Mouse (Mus musculus) hindbrain, embryonic 13.5 days (tissue): ENCODE results near the gene Kif17. TPM values are rescaled to one million over a fixed set of nuclear protein-coding genes. Genes with fewer than 3 reads are reported as not detected.

Experiments used
- ATAC-seq: fragments of 200-750 bp; cut with Nextera tagmentation; 2 replicates; pipeline ENCODE4 v1.8.0; 2017; ENCODE audit warnings: moderate TSS enrichment; ENCODE audit not compliant: low FRiP score
- H3K27ac ChIP-seq: fragments of 300-500 bp; sonication (generic); 2 replicates; pipeline ENCODE4 v1.5.1; 2015; ENCODE audit warnings: inconsistent platforms, mild to moderate bottlenecking, moderate library complexity
- H3K27me3 ChIP-seq: fragments of 300-500 bp; sonication (generic); 2 replicates; pipeline ENCODE4 v1.6.1; 2015; ENCODE audit warnings: mild to moderate bottlenecking, inconsistent platforms
- H3K36me3 ChIP-seq: fragments of 300-500 bp; sonication (generic); 2 replicates; pipeline ENCODE4 v1.6.1; 2015; ENCODE audit warnings: mild to moderate bottlenecking, inconsistent platforms
- H3K4me1 ChIP-seq: fragments of 300-500 bp; sonication (generic); replicated peaks from 2 replicates; pipeline ENCODE4 v1.6.1; 2015; ENCODE audit warnings: inconsistent platforms
- H3K4me2 ChIP-seq: fragments of 300-500 bp; sonication (generic); 2 replicates; pipeline ENCODE4 v1.6.1; 2015; ENCODE audit warnings: inconsistent platforms, mild to moderate bottlenecking, moderate library complexity
- H3K4me3 ChIP-seq: fragments of 300-500 bp; sonication (generic); 2 replicates; pipeline ENCODE4 v1.5.1; 2015; ENCODE audit warnings: mild to moderate bottlenecking, inconsistent platforms
- H3K9ac ChIP-seq: fragments of 300-500 bp; sonication (generic); 2 replicates; pipeline ENCODE4 v1.6.1; 2015; ENCODE audit warnings: mild to moderate bottlenecking, inconsistent platforms
- H3K9me3 ChIP-seq: fragments of 300-500 bp; sonication (generic); 2 replicates; pipeline ENCODE4 v1.6.1; 2016; ENCODE audit warnings: inconsistent platforms
- WGBS: fragments of 180-500 bp; shearing (Covaris S2); methylation state at CpG from one replicate; pipeline ENCODE4 v1.1.7; 2015; 5-methylcytosine and 5-hydroxymethylcytosine counted together
- polyA plus RNA-seq: library from polyadenylated mRNA; unstranded; fragments of >200 nt; fragmentation: Nextera tagmentation; extraction: Ambion mirVana; gene quantifications from 2 replicates; pipeline ENCODE4 v1.2.1, GENCODE M21; 2015

Gene Kif17
- polyA plus RNA-seq, 1 experiment from 2014 or later: 2.5 TPM

DNA sequence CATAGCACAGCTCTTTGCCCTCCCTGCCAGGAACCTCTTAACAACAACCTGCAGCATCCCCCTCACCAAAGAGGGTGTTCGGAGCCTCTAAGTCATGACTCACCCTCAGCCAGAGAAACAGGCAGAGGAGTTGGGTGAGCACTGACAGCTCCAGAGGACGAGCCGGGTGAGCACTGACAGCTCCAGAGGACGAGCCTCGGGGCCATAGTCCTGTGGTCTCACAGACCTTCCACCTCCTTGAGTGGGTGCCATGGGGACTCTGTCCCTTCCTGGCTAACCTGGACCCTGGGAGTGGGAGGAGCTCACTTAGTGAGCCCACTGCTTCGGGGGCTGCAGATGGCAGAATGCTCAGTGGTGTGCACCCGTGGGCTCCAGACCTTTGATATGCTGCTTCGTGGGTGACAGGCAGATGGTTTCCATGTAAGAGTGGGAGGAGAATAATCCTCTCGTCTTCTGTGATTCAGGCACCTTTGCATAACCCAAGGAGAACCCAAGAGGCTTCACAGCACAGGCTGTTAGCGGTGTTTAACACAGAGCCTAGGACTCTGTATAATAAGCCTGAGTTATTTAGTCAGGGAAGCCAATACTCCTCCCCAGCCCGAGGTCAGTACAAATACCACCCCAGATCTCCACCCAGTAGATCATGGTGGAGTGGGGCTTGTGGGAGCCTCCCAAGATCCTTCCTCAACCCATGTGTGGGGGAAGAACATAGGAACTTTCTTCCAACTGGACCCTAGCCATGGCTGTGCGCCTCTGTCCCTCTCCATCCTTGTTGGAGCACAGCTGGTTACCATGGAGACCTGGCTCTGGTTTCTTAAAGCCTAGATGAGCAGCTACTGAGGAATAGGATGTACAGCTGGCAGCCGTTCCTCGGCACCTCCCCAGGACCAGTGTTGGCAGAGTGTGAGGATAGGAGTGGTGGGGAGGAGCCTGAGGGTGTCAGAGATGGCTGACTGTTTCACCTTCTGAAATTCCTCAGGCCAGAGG lies 22.1 kb downstream of the Kif17 start:
- WGBS: 72% methylated on average over 14 of the region's 14 CpGs
- ATAC-seq: 0 out of 2 replicates have a peak, but pooled peaks have one; percentile 17
- H3K27me3 ChIP-seq: 0 out of 2 replicates have a peak, but pooled peaks cover 5% of the 10 kb centered on the region
- no peaks in the 10 kb centered on the region for H3K36me3 ChIP-seq
- H3K4me1 ChIP-seq: peaks cover 7% of the 10 kb centered on the region
- H3K9ac ChIP-seq: no peak overlapping the region
- no peak overlapping the region for H3K27ac ChIP-seq
- H3K9me3 ChIP-seq: no peaks in the 10 kb centered on the region; the same call in 1 of the 2 replicates
- no peak overlapping the region for H3K4me2 ChIP-seq
- H3K4me3 ChIP-seq: no peak overlapping the region

GRCm38 (mm10) chr4:138278346-138278745 lies 28.1 kb downstream of the Kif17 start:
- no peaks in the 10 kb centered on the region for H3K4me1 ChIP-seq
- no peak overlapping the region for H3K4me2 ChIP-seq
- no peak overlapping the region for H3K27ac ChIP-seq
- 76% methylated on average over 7 of the region's 7 CpGs for WGBS
- H3K9me3 ChIP-seq: no peaks in the 10 kb centered on the region
- no peaks in the 10 kb centered on the region for H3K36me3 ChIP-seq
- ATAC-seq: no peak
- no peak overlapping the region for H3K4me3 ChIP-seq
- no peak overlapping the region; the same call in 1 of the 2 replicates for H3K9ac ChIP-seq
- peaks cover 4% of the 10 kb centered on the region; the same call in 1 of the 2 replicates for H3K27me3 ChIP-seq

GRCm38 (mm10) chr4:138282834-138283233 lies 32.6 kb downstream of the Kif17 start:
- H3K27me3 ChIP-seq: peaks cover 4% of the 10 kb centered on the region; the same call in 1 of the 2 replicates
- H3K27ac ChIP-seq: no peak overlapping the region
- ATAC-seq: no peak
- no peak overlapping the region for H3K4me3 ChIP-seq
- no peaks in the 10 kb centered on the region for H3K36me3 ChIP-seq
- peaks cover 8% of the 10 kb centered on the region; the same call in 1 of the 2 replicates for H3K4me1 ChIP-seq
- no peak overlapping the region for H3K4me2 ChIP-seq
- no peaks in the 10 kb centered on the region for H3K9me3 ChIP-seq
- no peak overlapping the region for H3K9ac ChIP-seq
- 18% methylated on average over 4 of the region's 4 CpGs for WGBS

DNA sequence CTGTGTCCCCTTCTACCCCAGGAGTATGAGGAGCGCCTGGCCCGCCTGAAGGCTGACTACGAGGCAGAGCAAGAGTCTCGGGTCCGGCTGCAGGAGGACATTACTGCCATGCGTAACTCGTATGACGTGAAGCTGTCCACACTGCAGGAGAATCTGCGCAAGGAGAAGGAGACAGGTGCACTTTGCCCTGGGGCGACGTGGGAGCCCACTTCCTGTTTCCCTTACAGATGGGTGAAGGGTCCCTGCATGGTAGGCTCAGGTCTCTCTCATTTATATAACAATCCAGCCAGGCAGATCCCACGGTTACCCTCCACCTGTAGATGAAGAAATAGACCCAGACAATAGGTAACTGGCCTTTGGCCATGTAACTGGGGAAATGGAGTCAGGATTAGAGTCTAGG lies 36.2 kb downstream of the Kif17 start:
- no peaks in the 10 kb centered on the region for H3K9me3 ChIP-seq
- H3K4me1 ChIP-seq: peaks cover 8% of the 10 kb centered on the region; the same call in 1 of the 2 replicates
- WGBS: 88% methylated on average over 12 of the region's 12 CpGs
- no peak overlapping the region for H3K4me2 ChIP-seq
- H3K27ac ChIP-seq: no peak overlapping the region
- H3K4me3 ChIP-seq: no peak overlapping the region
- H3K36me3 ChIP-seq: no peaks in the 10 kb centered on the region
- 0 out of 2 replicates have a peak, but pooled peaks cover 4% of the 10 kb centered on the region for H3K27me3 ChIP-seq
- ATAC-seq: no peak
- no peak overlapping the region for H3K9ac ChIP-seq

DNA sequence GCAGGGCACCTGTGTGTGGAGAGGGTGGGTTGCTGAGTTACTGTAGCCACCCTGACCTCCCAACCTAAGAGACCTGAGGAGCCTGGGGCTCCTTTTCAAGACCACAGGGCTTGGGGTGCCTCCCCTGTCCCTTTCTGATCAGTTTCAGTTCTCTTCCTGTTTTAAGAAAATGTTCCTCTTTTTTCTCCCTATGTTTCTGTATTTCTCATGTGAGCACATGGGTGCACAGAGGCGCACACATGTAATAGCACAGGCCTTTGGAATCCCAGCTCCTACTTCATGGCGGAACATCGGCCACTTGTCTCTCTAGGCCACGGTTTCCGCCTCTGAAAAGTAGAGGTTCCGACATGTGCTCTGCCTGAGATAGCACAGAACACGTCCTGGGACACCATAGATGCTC lies 38.5 kb downstream of the Kif17 start:
- Histone ChIP-seq H3K4me3 (no peak overlapping the region), H3K27me3 (0 out of 2 replicates have a peak, but pooled peaks cover 4% of the 10 kb centered on the region), H3K36me3 (no peaks in the 10 kb centered on the region), H3K27ac (no peak overlapping the region), H3K9me3 (no peaks in the 10 kb centered on the region), H3K9ac (no peak overlapping the region), H3K4me1 (peaks cover 15% of the 10 kb centered on the region), H3K4me2 (no peak overlapping the region)
- WGBS: 88% methylated on average over 7 of the region's 7 CpGs
- no peak for ATAC-seq

DNA sequence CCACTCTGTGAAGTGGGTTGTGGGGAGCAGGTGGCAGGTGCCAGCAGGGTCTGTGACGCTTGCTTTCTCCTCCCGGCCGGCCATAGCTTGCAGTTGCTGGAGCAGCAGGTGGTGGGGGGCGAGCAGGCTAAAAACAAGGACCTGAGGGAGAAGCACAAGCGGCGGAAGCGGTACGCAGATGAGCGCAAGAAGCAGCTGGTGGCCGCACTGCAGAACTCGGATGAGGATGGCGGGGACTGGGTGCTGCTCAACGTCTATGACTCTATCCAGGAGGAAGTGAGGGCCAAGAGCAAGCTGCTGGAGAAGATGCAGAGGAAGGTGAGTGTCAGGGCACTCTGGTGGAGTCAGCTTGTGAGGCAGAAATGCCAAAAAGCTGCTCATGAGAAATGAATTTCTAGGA lies 41.8 kb downstream of the Kif17 start:
- no peak for ATAC-seq
- no peak overlapping the region for H3K9ac ChIP-seq
- H3K4me2 ChIP-seq: no peak overlapping the region
- no peak overlapping the region for H3K4me3 ChIP-seq
- H3K36me3 ChIP-seq: no peaks in the 10 kb centered on the region
- no peaks in the 10 kb centered on the region for H3K9me3 ChIP-seq
- 88% methylated on average over 13 of the region's 13 CpGs for WGBS
- no peak overlapping the region for H3K27ac ChIP-seq
- peaks cover 17% of the 10 kb centered on the region for H3K4me1 ChIP-seq
- 0 out of 2 replicates have a peak, but pooled peaks cover 4% of the 10 kb centered on the region for H3K27me3 ChIP-seq

DNA sequence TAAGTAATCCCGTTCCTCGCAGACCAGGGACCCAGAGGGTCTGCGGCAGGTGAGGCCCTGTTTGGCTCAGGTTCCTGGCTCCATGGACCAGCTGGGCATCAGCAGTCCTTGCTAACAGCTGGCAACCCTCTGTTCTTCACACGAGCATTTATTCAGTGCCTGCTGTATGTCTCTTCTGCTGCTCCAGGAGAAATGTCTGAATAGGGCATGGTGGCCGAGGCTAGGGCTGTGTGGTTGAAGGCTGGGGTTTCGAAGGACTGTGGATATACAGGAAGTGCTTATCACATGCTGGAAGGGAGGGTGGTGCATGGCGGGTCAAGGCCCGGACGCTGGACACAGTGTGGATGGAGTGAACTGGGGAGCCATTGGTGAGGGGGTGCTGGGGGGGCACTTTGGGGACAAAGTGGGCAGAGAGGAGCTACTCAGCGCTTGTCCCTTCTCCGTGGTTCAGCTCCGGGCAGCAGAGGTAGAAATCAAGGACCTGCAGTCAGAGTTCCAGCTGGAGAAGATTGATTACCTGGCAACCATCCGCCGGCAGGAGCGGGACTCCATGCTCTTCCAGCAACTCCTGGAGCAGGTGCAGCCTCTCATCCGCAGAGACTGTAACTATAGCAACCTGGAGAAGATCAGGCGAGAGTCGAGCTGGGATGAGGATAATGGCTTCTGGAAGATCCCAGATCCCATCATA lies 43.2 kb downstream of the Kif17 start:
- 60% methylated on average over 18 of the region's 18 CpGs for WGBS

DNA sequence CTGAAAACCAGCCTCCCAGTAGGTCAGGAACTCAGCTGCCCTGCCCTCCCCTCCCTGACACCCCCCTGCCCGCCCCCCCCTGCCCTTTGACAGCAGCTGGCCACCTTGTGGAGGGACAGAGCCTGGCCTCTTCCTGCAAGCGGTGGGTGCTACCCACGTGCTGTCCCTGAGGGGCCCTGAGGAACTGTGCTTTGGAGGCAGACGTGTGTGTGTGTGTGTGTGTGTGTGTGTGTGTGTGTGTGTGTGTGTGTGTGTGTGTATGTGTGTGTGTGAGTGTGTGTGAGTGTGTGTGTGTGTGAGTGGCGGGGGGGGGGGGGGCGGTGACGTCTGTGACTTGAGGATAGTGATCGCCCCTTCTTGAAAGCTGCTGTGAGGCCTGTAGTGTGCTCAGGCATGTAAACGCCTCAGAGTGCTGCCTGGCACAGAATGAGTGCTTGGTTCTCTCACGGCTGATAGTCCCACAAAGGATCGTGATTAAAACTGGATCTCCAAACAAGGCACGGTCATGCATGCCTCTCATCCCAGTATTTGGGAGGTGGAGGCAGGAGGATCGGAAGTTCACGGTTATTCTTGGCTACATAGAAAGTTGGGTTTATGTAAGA lies 43.8 kb downstream of the Kif17 start:
- H3K4me3 ChIP-seq: no peak overlapping the region
- peak; percentile 80 for ATAC-seq
- H3K4me2 ChIP-seq: 0 out of 2 replicates have a peak overlapping the region, but pooled peaks have one; percentile 25
- H3K4me1 ChIP-seq: peaks cover 15% of the 10 kb centered on the region
- 64% methylated on average over 11 of the region's 14 CpGs for WGBS
- H3K27ac ChIP-seq: peak overlapping the region; percentile 93
- no peaks in the 10 kb centered on the region for H3K9me3 ChIP-seq
- H3K36me3 ChIP-seq: no peaks in the 10 kb centered on the region
- no peak overlapping the region for H3K9ac ChIP-seq
- no peaks in the 10 kb centered on the region for H3K27me3 ChIP-seq

More for the DNA sequence above, 43.2 kb downstream of the Kif17 start:
- Histone ChIP-seq H3K36me3 (no peaks in the 10 kb centered on the region), H3K4me3 (no peak overlapping the region), H3K9me3 (no peaks in the 10 kb centered on the region), H3K27me3 (0 out of 2 replicates have a peak, but pooled peaks cover under 1% of the 10 kb centered on the region), H3K27ac (peak overlapping the region; percentile 93), H3K4me1 (peaks cover 15% of the 10 kb centered on the region), H3K4me2 (peak overlapping the region; percentile 25; the same call in 1 of the 2 replicates), H3K9ac (0 out of 2 replicates have a peak overlapping the region, but pooled peaks have one; percentile 43)
- peak; percentile 94 for ATAC-seq

GRCm38 (mm10) chr4:138301271-138301780 lies 51.1 kb downstream of the Kif17 start:
- Histone ChIP-seq H3K4me2 (no peak overlapping the region), H3K36me3 (no peaks in the 10 kb centered on the region), H3K4me1 (peaks cover 26% of the 10 kb centered on the region), H3K9me3 (no peaks in the 10 kb centered on the region), H3K27me3 (no peaks in the 10 kb centered on the region), H3K9ac (no peak overlapping the region), H3K27ac (no peak overlapping the region), H3K4me3 (no peak overlapping the region)
- no peak for ATAC-seq
- WGBS: 85% methylated on average over 10 of the region's 10 CpGs

DNA sequence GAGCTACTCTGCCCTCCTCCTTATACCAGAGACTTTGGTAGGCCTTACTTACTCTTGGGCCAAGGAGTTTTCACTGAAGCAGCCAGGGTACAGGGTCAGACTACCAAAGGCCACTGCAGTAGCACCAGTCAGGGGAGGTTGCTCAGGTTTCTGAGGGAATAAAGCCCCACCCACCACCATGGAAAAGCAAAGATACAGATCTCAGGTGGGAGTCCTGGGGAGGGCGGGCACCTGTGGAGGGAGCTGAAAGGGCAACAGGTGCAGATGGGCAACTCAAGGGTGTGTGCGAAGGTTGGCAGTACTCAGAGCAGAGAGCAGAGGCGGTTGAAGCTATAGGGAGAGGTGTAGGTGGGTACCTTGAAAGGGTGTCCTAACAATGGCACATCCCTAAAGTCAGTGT lies 52.8 kb downstream of the Kif17 start:
- ATAC-seq: no peak
- H3K9me3 ChIP-seq: no peaks in the 10 kb centered on the region
- H3K36me3 ChIP-seq: peaks cover 16% of the 10 kb centered on the region
- no peak overlapping the region for H3K27ac ChIP-seq
- WGBS: 92% methylated on average over 3 of the region's 3 CpGs
- H3K4me1 ChIP-seq: peaks cover 43% of the 10 kb centered on the region
- no peak overlapping the region for H3K4me3 ChIP-seq
- H3K4me2 ChIP-seq: no peak overlapping the region
- no peak overlapping the region for H3K9ac ChIP-seq
- H3K27me3 ChIP-seq: no peaks in the 10 kb centered on the region

GRCm38 (mm10) chr4:138303742-138304141 lies 53.5 kb downstream of the Kif17 start:
- H3K4me3 ChIP-seq: peak overlapping the region; percentile 95
- H3K4me1 ChIP-seq: peaks cover 44% of the 10 kb centered on the region
- no peak for ATAC-seq
- WGBS: 15% methylated on average over 18 of the region's 18 CpGs
- peak overlapping the region; percentile 81 for H3K9ac ChIP-seq
- peak overlapping the region; percentile 84 for H3K27ac ChIP-seq
- H3K4me2 ChIP-seq: peak overlapping the region; percentile 88
- no peaks in the 10 kb centered on the region for H3K27me3 ChIP-seq
- peaks cover 23% of the 10 kb centered on the region for H3K36me3 ChIP-seq
- H3K9me3 ChIP-seq: no peaks in the 10 kb centered on the region
